Mouse (Mus musculus) neural tube, embryonic 14.5 days (tissue): ENCODE data around the gene Nckap5. TPM values are rescaled to one million over a fixed set of nuclear protein-coding genes. Genes with fewer than 3 reads are reported as not detected.

Experiments used
- ATAC-seq: fragments of 200-750 bp; cut with Nextera tagmentation; 2 replicates; pipeline ENCODE4 v1.8.0; 2017; ENCODE audit warnings: low read depth, mild to moderate bottlenecking, moderate TSS enrichment, moderate library complexity
- H3K27ac ChIP-seq: fragments of 300-500 bp; sonication (generic); 2 replicates; pipeline ENCODE4 v1.5.1; 2014; ENCODE audit warnings: low read depth, mild to moderate bottlenecking, control low read depth, low read length, moderate library complexity, mixed read lengths
- H3K27me3 ChIP-seq: fragments of 300-500 bp; sonication (generic); 2 replicates; pipeline ENCODE4 v1.6.1; 2014; ENCODE audit warnings: low read length; ENCODE audit not compliant: control insufficient read depth, insufficient read depth
- H3K36me3 ChIP-seq: fragments of 300-500 bp; sonication (generic); 2 replicates; pipeline ENCODE4 v1.6.1; 2014; ENCODE audit warnings: low read length, mixed read lengths; ENCODE audit not compliant: control insufficient read depth, insufficient read depth
- H3K4me1 ChIP-seq: fragments of 300-500 bp; sonication (generic); 2 replicates; pipeline ENCODE4 v1.6.1; 2014; ENCODE audit warnings: low read length; ENCODE audit not compliant: control insufficient read depth, insufficient read depth
- H3K4me2 ChIP-seq: fragments of 300-500 bp; sonication (generic); 2 replicates; pipeline ENCODE4 v1.6.1; 2014; ENCODE audit warnings: mild to moderate bottlenecking, low read depth, low read length, control low read depth
- H3K4me3 ChIP-seq: fragments of 300-500 bp; sonication (generic); 2 replicates; pipeline ENCODE4 v1.5.1; 2014; ENCODE audit warnings: low read depth, low read length, control low read depth, mixed read lengths
- H3K9ac ChIP-seq: fragments of 300-500 bp; sonication (generic); replicated peaks from 2 replicates; pipeline ENCODE4 v1.6.1; 2014; ENCODE audit warnings: low read depth, mild to moderate bottlenecking, control low read depth, low read length, mixed read lengths
- H3K9me3 ChIP-seq: fragments of 300-500 bp; sonication (generic); 2 replicates; pipeline ENCODE4 v1.6.1; 2016; ENCODE audit warnings: low read length; ENCODE audit not compliant: control insufficient read depth
- WGBS: fragments of 180-500 bp; shearing (Covaris S2); extraction: QIAGEN DNeasy Blood & Tissue Kit; methylation state at CpG from one replicate; pipeline ENCODE4 v1.1.7; 2014; 5-methylcytosine and 5-hydroxymethylcytosine counted together
- polyA plus RNA-seq: library from polyadenylated mRNA; unstranded; fragments of >200 nt; fragmentation: Nextera tagmentation; extraction: Ambion mirVana; gene quantifications from 2 replicates; pipeline ENCODE4 v1.2.1, GENCODE M21; 2014

Nckap5 gene
- polyA plus RNA-seq, 1 experiment from 2014 or later = 19.0 TPM

- Histone ChIP-seq H3K4me2 (peak overlapping the region; percentile 27), H3K36me3 (no peaks in the 10 kb centered on the region), H3K9me3 (no peaks in the 10 kb centered on the region), H3K4me1 (peaks cover 11% of the 10 kb centered on the region; the same call in 1 of the 2 replicates), H3K4me3 (no peak overlapping the region), H3K27ac (peak overlapping the region; percentile 77), H3K9ac (no peak overlapping the region), H3K27me3 (no peaks in the 10 kb centered on the region)
- 18% methylated on average over 8 of the region's 8 CpGs for WGBS
- peak; percentile 76 for ATAC-seq
Observed at GRCm38 (mm10) chr1:126700063-126700977, 130.3 kb downstream of the Nckap5 start.

- 93% methylated on average over 7 of the region's 7 CpGs for WGBS
- no peak for ATAC-seq
Observed at GRCm38 (mm10) chr1:126693585-126693984, 137.0 kb downstream of the Nckap5 start.

GRCm38 (mm10) chr1:126688593-126688992 lies 142.0 kb downstream of the Nckap5 start:
- no peaks in the 10 kb centered on the region for H3K27me3 ChIP-seq
- H3K4me2 ChIP-seq = no peak overlapping the region
- H3K4me3 ChIP-seq = no peak overlapping the region
- H3K9ac ChIP-seq = no peak overlapping the region
- WGBS = 46% methylated on average over 5 of the region's 5 CpGs
- peaks cover 7% of the 10 kb centered on the region; the same call in 1 of the 2 replicates for H3K4me1 ChIP-seq
- no peak for ATAC-seq
- H3K9me3 ChIP-seq = no peaks in the 10 kb centered on the region
- no peaks in the 10 kb centered on the region for H3K36me3 ChIP-seq
- no peak overlapping the region for H3K27ac ChIP-seq

More at GRCm38 (mm10) chr1:126693585-126693984, 137.0 kb downstream of the Nckap5 start:
- Histone ChIP-seq H3K4me3 (no peak overlapping the region), H3K9ac (no peak overlapping the region), H3K36me3 (no peaks in the 10 kb centered on the region), H3K4me1 (no peaks in the 10 kb centered on the region), H3K9me3 (no peaks in the 10 kb centered on the region), H3K27ac (no peak overlapping the region), H3K27me3 (no peaks in the 10 kb centered on the region), H3K4me2 (no peak overlapping the region)

- ATAC-seq = no peak
- peaks cover 7% of the 10 kb centered on the region; the same call in 1 of the 2 replicates for H3K4me1 ChIP-seq
Observed at GRCm38 (mm10) chr1:126686678-126687077, 143.9 kb downstream of the Nckap5 start.

GRCm38 (mm10) chr1:126683621-126684445 lies 146.8 kb downstream of the Nckap5 start:
- 20% methylated on average over 11 of the region's 11 CpGs for WGBS
- H3K4me3 ChIP-seq = no peak overlapping the region
- no peak overlapping the region for H3K4me2 ChIP-seq
- peak overlapping the region; percentile 30; the same call in 1 of the 2 replicates for H3K27ac ChIP-seq
- H3K9ac ChIP-seq = no peak overlapping the region
- H3K27me3 ChIP-seq = no peaks in the 10 kb centered on the region
- peak; percentile 86 for ATAC-seq
- no peaks in the 10 kb centered on the region for H3K36me3 ChIP-seq
- H3K9me3 ChIP-seq = no peaks in the 10 kb centered on the region
- H3K4me1 ChIP-seq = peaks cover 7% of the 10 kb centered on the region; the same call in 1 of the 2 replicates

More at GRCm38 (mm10) chr1:126686678-126687077, 143.9 kb downstream of the Nckap5 start:
- Histone ChIP-seq H3K4me2 (no peak overlapping the region), H3K27me3 (no peaks in the 10 kb centered on the region), H3K27ac (no peak overlapping the region), H3K36me3 (no peaks in the 10 kb centered on the region), H3K9ac (no peak overlapping the region), H3K4me3 (no peak overlapping the region), H3K9me3 (no peaks in the 10 kb centered on the region)
- WGBS = 84% methylated on average over 2 of the region's 2 CpGs

GRCm38 (mm10) chr1:126681773-126682172 lies 148.8 kb downstream of the Nckap5 start:
- peak; percentile 44 for ATAC-seq

GRCm38 (mm10) chr1:126679348-126679747 lies 151.3 kb downstream of the Nckap5 start:
- Histone ChIP-seq H3K9ac (no peak overlapping the region), H3K27me3 (no peaks in the 10 kb centered on the region), H3K4me3 (no peak overlapping the region), H3K9me3 (no peaks in the 10 kb centered on the region), H3K4me1 (peaks cover 3% of the 10 kb centered on the region; the same call in 1 of the 2 replicates), H3K27ac (no peak overlapping the region), H3K36me3 (no peaks in the 10 kb centered on the region), H3K4me2 (no peak overlapping the region)
- WGBS = 94% methylated on average over 1 of the region's 1 CpGs
- ATAC-seq = no peak

More at GRCm38 (mm10) chr1:126681773-126682172, 148.8 kb downstream of the Nckap5 start:
- no peak overlapping the region for H3K4me3 ChIP-seq
- H3K9ac ChIP-seq = no peak overlapping the region
- no peaks in the 10 kb centered on the region for H3K27me3 ChIP-seq
- peaks cover 7% of the 10 kb centered on the region; the same call in 1 of the 2 replicates for H3K4me1 ChIP-seq
- H3K36me3 ChIP-seq = no peaks in the 10 kb centered on the region
- 12% methylated on average over 8 of the region's 8 CpGs for WGBS
- no peaks in the 10 kb centered on the region for H3K9me3 ChIP-seq
- peak overlapping the region; percentile 55; the same call in 1 of the 2 replicates for H3K27ac ChIP-seq
- H3K4me2 ChIP-seq = no peak overlapping the region

GRCm38 (mm10) chr1:126677280-126677679 lies 153.3 kb downstream of the Nckap5 start:
- 20% methylated on average over 4 of the region's 4 CpGs for WGBS
- Histone ChIP-seq H3K4me3 (no peak overlapping the region), H3K9me3 (no peaks in the 10 kb centered on the region), H3K27me3 (no peaks in the 10 kb centered on the region), H3K36me3 (no peaks in the 10 kb centered on the region), H3K27ac (no peak overlapping the region), H3K4me1 (no peaks in the 10 kb centered on the region; the same call in 1 of the 2 replicates), H3K4me2 (no peak overlapping the region), H3K9ac (no peak overlapping the region)
- ATAC-seq = no peak
